Mouse (Mus musculus) ES-CJ7 (cell line): ENCODE measurements around the gene Vps8.
"Not testable (repeated sequence)": the region's sequence is repeated elsewhere in the genome, so short reads cannot be mapped to it uniquely, and the experiment has no call there.

Source experiments
- DNase-seq: peaks from one replicate; pipeline ENCODE4 v3.0.0; 2011; ENCODE audit warnings: low read depth, low spot score

Vps8 gene

DNA sequence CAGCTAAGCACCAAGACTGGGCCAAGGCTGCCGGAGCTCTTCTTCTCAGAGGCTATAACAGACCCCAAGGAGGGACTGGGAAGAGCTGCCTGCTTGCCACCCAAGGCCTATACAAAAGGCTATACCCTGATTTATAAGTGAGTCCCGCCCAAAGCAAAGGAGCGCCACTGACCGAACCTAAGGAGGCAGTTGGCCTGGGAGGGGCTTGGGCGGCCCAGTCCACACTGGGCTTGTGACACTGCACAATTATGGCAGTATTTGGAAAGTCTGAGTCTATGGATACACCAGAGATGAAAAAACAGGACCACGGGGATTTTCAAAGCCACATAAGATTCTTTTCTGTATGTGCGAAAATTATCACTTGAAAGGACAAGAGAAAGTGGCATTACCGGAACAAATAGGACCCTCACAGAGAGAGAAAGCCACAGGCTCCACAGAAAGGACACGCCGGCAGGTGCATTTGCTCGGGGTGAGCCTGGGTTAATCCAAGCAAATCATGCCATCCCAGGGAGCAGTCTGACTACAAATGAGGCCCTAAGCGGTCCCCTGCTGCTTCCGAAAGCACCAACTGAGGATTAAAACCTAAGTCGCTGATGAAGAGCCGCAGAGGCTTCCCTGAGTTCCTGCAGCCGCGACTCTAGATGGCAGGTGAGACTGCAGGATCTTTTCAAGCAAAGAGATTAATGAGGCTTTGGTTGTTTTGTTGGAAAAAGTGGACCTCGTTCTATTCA lies 241.9 kb downstream of the Vps8 start:
- peak; percentile 26 for DNase-seq

GRCm38 (mm10) chr16:21665423-21665986 lies 242.6 kb downstream of the Vps8 start:
- DNase-seq, result no peak

DNA sequence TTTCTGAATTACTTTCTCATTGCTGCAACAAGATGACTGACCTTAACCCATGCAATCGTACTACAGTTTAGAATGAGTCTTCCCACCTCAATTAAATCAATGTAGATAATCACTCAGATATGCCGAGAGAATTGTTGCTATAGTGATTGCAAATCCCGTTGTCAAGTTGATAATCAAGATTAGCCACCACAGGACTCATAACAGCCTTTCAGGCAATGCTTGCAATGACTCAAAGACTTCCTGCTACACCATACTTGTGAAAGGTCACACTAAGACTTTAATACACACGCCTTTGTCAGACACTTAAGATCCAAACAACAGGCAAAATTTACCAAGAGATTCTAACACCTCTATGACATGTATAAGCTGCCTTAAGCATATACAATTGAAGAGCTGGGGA lies 249.0 kb downstream of the Vps8 start:
- no peak for DNase-seq

DNA sequence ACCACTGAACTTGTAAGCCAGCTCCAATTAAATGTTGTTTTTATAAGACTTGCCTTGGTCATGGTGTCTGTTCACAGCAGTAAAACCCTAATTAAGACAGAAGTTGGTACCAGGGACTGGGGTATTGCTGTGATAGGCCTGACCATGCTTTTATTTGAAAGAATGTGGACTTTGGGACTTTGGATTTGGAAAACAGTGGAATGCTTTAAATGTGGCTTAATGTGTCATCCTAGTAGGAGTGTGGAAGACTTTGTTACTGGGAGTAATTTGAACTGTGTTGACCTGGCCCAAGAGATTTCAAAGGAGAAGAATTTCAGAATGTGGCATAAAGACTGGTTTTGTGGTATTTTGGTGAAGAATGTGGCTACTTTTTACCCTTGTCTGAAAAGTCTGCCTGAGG lies 250.1 kb downstream of the Vps8 start:
- not testable (repeated sequence) for DNase-seq

GRCm38 (mm10) chr16:21673651-21674050 lies 250.7 kb downstream of the Vps8 start:
- DNase-seq, result not testable (repeated sequence)

DNA sequence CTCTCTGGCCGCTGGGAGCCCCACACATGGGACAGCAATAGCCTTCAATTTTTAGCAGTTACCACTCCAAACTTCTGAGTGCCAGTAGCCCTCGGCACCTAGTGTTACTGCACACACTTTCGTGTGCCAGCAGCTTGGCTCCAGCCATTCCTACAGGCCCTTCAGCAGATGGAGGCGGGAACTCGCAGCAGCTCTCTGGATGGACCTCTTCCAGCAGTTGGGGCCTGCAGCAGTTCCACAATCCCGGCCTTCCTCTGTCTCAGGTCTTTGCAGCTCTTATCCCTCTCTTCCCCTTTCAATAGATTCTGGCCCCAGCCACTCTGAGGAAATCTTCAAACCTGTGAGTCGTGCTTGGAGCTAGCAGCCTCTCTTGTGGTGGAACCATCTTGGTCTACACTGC lies 253.9 kb downstream of the Vps8 start:
- DNase-seq, result no peak

GRCm38 (mm10) chr16:21687406-21687805 lies 264.5 kb downstream of the Vps8 start:
- DNase-seq, result no peak

DNA sequence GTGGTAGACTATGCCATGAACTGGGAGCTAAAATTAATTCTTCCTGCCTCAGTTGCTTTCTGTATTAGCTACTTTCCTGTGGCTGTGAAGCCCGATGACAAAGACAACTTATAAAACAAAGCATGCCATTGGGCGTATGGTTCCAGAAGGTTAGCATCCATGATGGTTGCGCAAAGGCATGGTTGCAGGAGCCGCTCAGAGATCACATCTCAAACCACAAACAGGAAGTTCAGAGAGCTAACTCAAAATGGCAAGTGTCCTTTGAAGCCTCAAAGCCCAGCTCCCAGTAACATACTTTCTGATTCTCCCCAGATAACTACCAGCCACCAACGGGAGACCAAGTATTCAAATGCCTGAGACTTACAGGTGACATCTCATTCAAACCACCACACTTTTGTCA lies 266.2 kb downstream of the Vps8 start:
- DNase-seq, result no peak

DNA sequence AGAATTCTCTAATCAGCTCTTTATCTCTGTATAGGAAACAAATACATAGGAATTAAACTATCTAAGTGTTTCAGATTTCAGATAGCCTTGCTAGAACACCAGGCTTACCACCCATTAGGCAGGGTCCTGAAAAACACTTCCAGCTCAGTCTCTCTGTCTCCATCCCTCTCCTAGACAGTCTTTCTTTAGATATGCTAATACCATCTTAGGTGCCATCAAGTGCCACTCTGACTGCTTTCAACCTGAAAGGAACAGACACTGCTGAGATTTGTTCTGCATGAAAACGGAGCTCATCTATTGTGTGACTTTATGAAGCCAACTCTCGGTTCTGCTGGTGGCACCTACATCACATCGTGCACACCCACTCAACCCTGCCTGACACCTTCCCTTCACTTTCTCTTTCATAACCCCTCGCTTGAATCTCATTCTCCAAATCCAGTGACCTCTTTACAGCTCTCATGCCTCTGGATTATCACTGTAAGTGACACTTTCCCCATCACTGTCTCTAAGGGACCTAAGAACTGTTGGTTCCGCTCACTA lies 267.4 kb downstream of the Vps8 start:
- peak; percentile 58 for DNase-seq

- peak; percentile 52 for DNase-seq
Measured at GRCm38 (mm10) chr16:21693981-21694462, 271.1 kb downstream of the Vps8 start.
